Comparison of ENCODE assay signal across 16 mouse cellular contexts in genomic region chr5:92283107-92283506, GRCm38 (mm10). TPM values are rescaled to one million over a fixed set of nuclear protein-coding genes. Genes with fewer than 3 reads are reported as not detected.
DNase-seq lines count a peak whose midpoint lies in the region; ATAC-seq lines count a peak whose summit lies in the region.
"Had no signal": no experiment of that assay in that cellular context is flagged by ENCODE, and none has a peak within 500 bp of the region (broad histone marks: within the 10 kb centered on the region; RNA-seq: fewer than 3 reads in every experiment).

No protein-coding gene starts in this region.

- 24% methylated on average over 3 of the region's 3 CpGs for WGBS in large intestine, adult 2 months

- DNase-seq in embryo, embryonic 10 days (ENCODE audit: low spot score): peak; percentile 14
- DNase-seq in embryo, embryonic 10.5 days (ENCODE audit: low spot score): no peak
- DNase-seq in NIH3T3 (ENCODE audit: low read depth): peak; percentile 44
- peak; percentile 71 for DNase-seq in large intestine, adult 2 months (ENCODE audit: low read depth, low spot score)
- no peak for DNase-seq in adrenal gland, adult 2 months
- no peak for DNase-seq in kidney, postnatal 4 days
- no peak for DNase-seq in adrenal gland, adult (ENCODE audit: inconsistent age in 2 of 2, low spot score in 1 of 2)
- DNase-seq: lung, postnatal 4 days had no signal

- peak; percentile 80 for ATAC-seq in megakaryocyte-erythroid progenitor cell, adult 5-6 weeks (replicated peaks; ENCODE audit: low FRiP score, low TSS enrichment, poor library complexity, severe bottlenecking)

RNA-seq across cellular contexts. Expression of gene Naaa, which starts 5.1 kb away (rescaled TPM):
- polyA plus RNA-seq in large intestine, adult 2 months (2012; rRNA removed): 30.2 and 53.1 TPM in 2 replicates
- total RNA-seq in megakaryocyte-erythroid progenitor cell, adult 5-6 weeks (2014; fragmentation: Nextera tagmentation): 1.1 and 2.9 TPM in 2 replicates
- total RNA-seq in megakaryocyte-erythroid progenitor cell, adult 5-6 weeks (2017): 2.1 and 5.6 TPM in 2 replicates
- 10 to 100 TPM; 20.1 to 29.4 TPM for total RNA-seq in adrenal gland, adult 2 months (2021)
- polyA plus RNA-seq in adrenal gland, adult 2 months (2012; rRNA removed): 33.6 and 42.7 TPM in 2 replicates

RNA-seq across cellular contexts. Expression of gene Ppef2, which starts 27.0 kb away (rescaled TPM):
- 0.88 and 2.7 TPM in 2 replicates for polyA plus RNA-seq in large intestine, adult 2 months (2012; rRNA removed)
- total RNA-seq in megakaryocyte-erythroid progenitor cell, adult 5-6 weeks (2014; fragmentation: Nextera tagmentation): not detected in 2 replicates
- total RNA-seq in megakaryocyte-erythroid progenitor cell, adult 5-6 weeks (2017): not detected in 2 replicates
- under 1 TPM in 1 of 2 experiments, not detected in 1; 0.12 TPM for total RNA-seq in adrenal gland, adult 2 months (2021)
- polyA plus RNA-seq in adrenal gland, adult 2 months (2012; rRNA removed): 0.16 and 0.24 TPM in 2 replicates
- total RNA-seq: gastrocnemius, postnatal 10 days; hematopoietic stem cell, adult 5-6 weeks had no signal
- polyA plus RNA-seq: limb, embryonic 12.5 days had no signal

RNA-seq across cellular contexts. Expression of gene Sdad1, which starts 27.2 kb away (rescaled TPM):
- 5.2 and 8.9 TPM in 2 replicates for polyA plus RNA-seq in large intestine, adult 2 months (2012; rRNA removed)
- 51.6 and 66.7 TPM in 2 replicates for total RNA-seq in megakaryocyte-erythroid progenitor cell, adult 5-6 weeks (2014; fragmentation: Nextera tagmentation)
- total RNA-seq in megakaryocyte-erythroid progenitor cell, adult 5-6 weeks (2017): 91.7 and 93.5 TPM in 2 replicates
- total RNA-seq in adrenal gland, adult 2 months (2021): 10 to 100 TPM; 25.0 to 39.1 TPM
- 11.2 and 13.2 TPM in 2 replicates for polyA plus RNA-seq in adrenal gland, adult 2 months (2012; rRNA removed)

RNA-seq across cellular contexts. Expression of gene Cxcl9, which starts 44.8 kb away (rescaled TPM):
- polyA plus RNA-seq in large intestine, adult 2 months (2012; rRNA removed): 27.1 and 43.7 TPM in 2 replicates
- total RNA-seq in megakaryocyte-erythroid progenitor cell, adult 5-6 weeks (2014; fragmentation: Nextera tagmentation): not detected in 2 replicates
- not detected in 2 replicates for total RNA-seq in megakaryocyte-erythroid progenitor cell, adult 5-6 weeks (2017)
- total RNA-seq in adrenal gland, adult 2 months (2021): 1 to 10 TPM; 2.5 to 2.6 TPM
- 3.7 and 7.2 TPM in 2 replicates for polyA plus RNA-seq in adrenal gland, adult 2 months (2012; rRNA removed)
- total RNA-seq: ES-E14; layer of hippocampus, postnatal 25 days had no signal
- polyA plus RNA-seq: cortical plate, adult 2 months; kidney, embryonic 16.5 days; limb, embryonic 12.5 days had no signal

RNA-seq across cellular contexts. Expression of gene Art3, which starts 48.5 kb away (rescaled TPM):
- 9.2 and 9.3 TPM in 2 replicates for polyA plus RNA-seq in large intestine, adult 2 months (2012; rRNA removed)
- total RNA-seq in megakaryocyte-erythroid progenitor cell, adult 5-6 weeks (2014; fragmentation: Nextera tagmentation): not detected in 2 replicates
- total RNA-seq in megakaryocyte-erythroid progenitor cell, adult 5-6 weeks (2017): not detected in 2 replicates
- total RNA-seq in adrenal gland, adult 2 months (2021): 10 to 100 TPM; 39.2 to 58.2 TPM
- polyA plus RNA-seq in adrenal gland, adult 2 months (2012; rRNA removed): 2.6 and 3.1 TPM in 2 replicates
- total RNA-seq: hematopoietic stem cell, adult 5-6 weeks had no signal

Comparison
In these comparisons a context has a peak if more than half of its experiments do, and no peak if none do; other contexts are left out.
1. DNase-seq: peak in embryo, embryonic 10 days (single experiment), NIH3T3 (single experiment) and large intestine, adult 2 months (single experiment); none in embryo, embryonic 10.5 days (single experiment), adrenal gland, adult 2 months (single experiment), kidney, postnatal 4 days (0 of 2) and adrenal gland, adult (0 of 2).